Mouse (Mus musculus) intestine, embryonic 16.5 days (tissue): ENCODE results near the gene Rpp40. TPM values are rescaled to one million over a fixed set of nuclear protein-coding genes. Genes with fewer than 3 reads are reported as not detected.

Experiments used
- ATAC-seq: fragments of 200-750 bp; cut with Nextera tagmentation; 2 replicates; pipeline ENCODE4 v1.8.0; 2017; ENCODE audit warnings: moderate TSS enrichment, moderate library complexity
- H3K27ac ChIP-seq: fragments of 300-500 bp; sonication (generic); 2 replicates; pipeline ENCODE4 v1.5.1; 2014; ENCODE audit warnings: mild to moderate bottlenecking, low read length
- H3K27me3 ChIP-seq: fragments of 300-500 bp; sonication (generic); replicated peaks from 2 replicates; pipeline ENCODE4 v1.6.1; 2014; ENCODE audit warnings: low read length, control low read depth, mixed read lengths; ENCODE audit not compliant: control insufficient read depth, insufficient read depth
- H3K36me3 ChIP-seq: fragments of 300-500 bp; sonication (generic); 2 replicates; pipeline ENCODE4 v1.6.1; 2014; ENCODE audit warnings: low read length, control low read depth; ENCODE audit not compliant: control insufficient read depth, insufficient read depth
- H3K4me1 ChIP-seq: fragments of 300-500 bp; sonication (generic); 2 replicates; pipeline ENCODE4 v1.6.1; 2014; ENCODE audit warnings: low read length, control low read depth, mixed read lengths; ENCODE audit not compliant: control insufficient read depth, insufficient read depth
- H3K4me2 ChIP-seq: fragments of 300-500 bp; sonication (generic); 2 replicates; pipeline ENCODE4 v1.6.1; 2014; ENCODE audit warnings: low read depth, low read length, control low read depth
- H3K4me3 ChIP-seq: fragments of 300-500 bp; sonication (generic); 2 replicates; pipeline ENCODE4 v1.5.1; 2014; ENCODE audit warnings: mild to moderate bottlenecking, low read length
- H3K9ac ChIP-seq: fragments of 300-500 bp; sonication (generic); 2 replicates; pipeline ENCODE4 v1.6.1; 2014; ENCODE audit warnings: low read depth, low read length
- H3K9me3 ChIP-seq: fragments of 300-500 bp; sonication (generic); 2 replicates; pipeline ENCODE4 v1.6.1; 2016; ENCODE audit warnings: low read length, control low read depth; ENCODE audit not compliant: control insufficient read depth
- WGBS: fragments of 180-500 bp; shearing (Covaris S2); extraction: QIAGEN DNeasy Blood & Tissue Kit; methylation state at CpG from one replicate; pipeline ENCODE4 v1.1.7; 2014; 5-methylcytosine and 5-hydroxymethylcytosine counted together
- polyA plus RNA-seq: library from polyadenylated mRNA; unstranded; fragments of >200 nt; fragmentation: Nextera tagmentation; extraction: Ambion mirVana; gene quantifications from 2 replicates; pipeline ENCODE4 v1.2.1, GENCODE M21; 2015

Rpp40 gene
- 14.2 and 21.0 TPM in 2 replicates for polyA plus RNA-seq

GRCm38 (mm10) chr13:35905879-35906481 is at the start of gene Rpp40:
Gene Rpp40 (minus strand): TSS chr13:35906359.
- H3K27me3 ChIP-seq: no peaks in the 10 kb centered on the region
- ATAC-seq: peak; percentile 100
- no peak within 1 kb of the TSS for H3K27ac ChIP-seq
- peak within 1 kb of the TSS; percentile 69 for H3K9ac ChIP-seq
- H3K9me3 ChIP-seq: no peaks in the 10 kb centered on the region
- H3K4me1 ChIP-seq: peaks cover 3% of the 10 kb centered on the region; the same call in 1 of the 2 replicates
- no peaks in the 10 kb centered on the region for H3K36me3 ChIP-seq
- WGBS: under 1% methylated on average over 34 of the region's 35 CpGs
- peak within 1 kb of the TSS; percentile 82 for H3K4me3 ChIP-seq
- peak within 1 kb of the TSS; percentile 60 for H3K4me2 ChIP-seq

GRCm38 (mm10) chr13:35949814-35950455 is 43.8 kb upstream of the Rpp40 start:
- Histone ChIP-seq H3K27ac (no peak overlapping the region), H3K27me3 (no peaks in the 10 kb centered on the region), H3K9ac (no peak overlapping the region), H3K4me1 (no peaks in the 10 kb centered on the region), H3K36me3 (no peaks in the 10 kb centered on the region), H3K4me2 (no peak overlapping the region), H3K9me3 (no peaks in the 10 kb centered on the region), H3K4me3 (no peak overlapping the region)
- no peak for ATAC-seq
- 74% methylated on average over 17 of the region's 17 CpGs for WGBS

GRCm38 (mm10) chr13:35947354-35948000 is 41.3 kb upstream of the Rpp40 start:
- H3K4me2 ChIP-seq: no peak overlapping the region
- no peaks in the 10 kb centered on the region for H3K9me3 ChIP-seq
- no peaks in the 10 kb centered on the region for H3K36me3 ChIP-seq
- H3K9ac ChIP-seq: no peak overlapping the region
- H3K27ac ChIP-seq: no peak overlapping the region
- no peaks in the 10 kb centered on the region for H3K27me3 ChIP-seq
- WGBS: 21% methylated on average over 14 of the region's 14 CpGs
- H3K4me3 ChIP-seq: no peak overlapping the region
- H3K4me1 ChIP-seq: no peaks in the 10 kb centered on the region
- ATAC-seq: no peak

- no peaks in the 10 kb centered on the region for H3K27me3 ChIP-seq
- H3K4me1 ChIP-seq: no peaks in the 10 kb centered on the region
- H3K9me3 ChIP-seq: no peaks in the 10 kb centered on the region
- H3K9ac ChIP-seq: no peak overlapping the region
- 70% methylated on average over 20 of the region's 20 CpGs for WGBS
- no peak overlapping the region for H3K27ac ChIP-seq
- H3K4me2 ChIP-seq: no peak overlapping the region
- no peaks in the 10 kb centered on the region for H3K36me3 ChIP-seq
- H3K4me3 ChIP-seq: no peak overlapping the region
- ATAC-seq: no peak
Observed at GRCm38 (mm10) chr13:35946659-35947353, 40.6 kb upstream of the Rpp40 start.

- Histone ChIP-seq H3K9me3 (no peaks in the 10 kb centered on the region), H3K9ac (no peak overlapping the region), H3K36me3 (no peaks in the 10 kb centered on the region), H3K4me2 (no peak overlapping the region), H3K4me3 (no peak overlapping the region), H3K27me3 (no peaks in the 10 kb centered on the region), H3K27ac (no peak overlapping the region), H3K4me1 (no peaks in the 10 kb centered on the region)
- ATAC-seq: no peak
- WGBS: 85% methylated on average over 5 of the region's 5 CpGs
Observed at GRCm38 (mm10) chr13:35940934-35941333, 34.8 kb upstream of the Rpp40 start.

- Histone ChIP-seq H3K27me3 (no peaks in the 10 kb centered on the region), H3K27ac (no peak overlapping the region), H3K9ac (no peak overlapping the region), H3K9me3 (no peaks in the 10 kb centered on the region), H3K4me2 (no peak overlapping the region), H3K4me3 (no peak overlapping the region), H3K4me1 (no peaks in the 10 kb centered on the region), H3K36me3 (no peaks in the 10 kb centered on the region)
- 59% methylated on average over 18 of the region's 18 CpGs for WGBS
- no peak for ATAC-seq
Observed at GRCm38 (mm10) chr13:35939871-35940665, 33.9 kb upstream of the Rpp40 start.

GRCm38 (mm10) chr13:35937991-35938390 is 31.8 kb upstream of the Rpp40 start:
- H3K4me1 ChIP-seq: no peaks in the 10 kb centered on the region
- H3K27me3 ChIP-seq: no peaks in the 10 kb centered on the region
- H3K9me3 ChIP-seq: no peaks in the 10 kb centered on the region
- no peak overlapping the region for H3K9ac ChIP-seq
- no peak overlapping the region for H3K27ac ChIP-seq
- WGBS: 79% methylated on average over 2 of the region's 2 CpGs
- no peak for ATAC-seq
- H3K36me3 ChIP-seq: no peaks in the 10 kb centered on the region
- no peak overlapping the region for H3K4me2 ChIP-seq
- H3K4me3 ChIP-seq: no peak overlapping the region

- H3K36me3 ChIP-seq: no peaks in the 10 kb centered on the region
- 0 out of 2 replicates have a peak, but pooled peaks cover 4% of the 10 kb centered on the region for H3K9me3 ChIP-seq
- 90% methylated on average over 1 of the region's 1 CpGs for WGBS
- no peak overlapping the region for H3K4me3 ChIP-seq
- H3K4me2 ChIP-seq: no peak overlapping the region
- H3K9ac ChIP-seq: no peak overlapping the region
- H3K27ac ChIP-seq: no peak overlapping the region
- H3K4me1 ChIP-seq: 0 out of 2 replicates have a peak, but pooled peaks cover 1% of the 10 kb centered on the region
- ATAC-seq: no peak
- no peaks in the 10 kb centered on the region for H3K27me3 ChIP-seq
Observed at GRCm38 (mm10) chr13:35911476-35911875, 5.3 kb upstream of the Rpp40 start.
